Mouse (Mus musculus) layer of hippocampus, postnatal 10 days (tissue): ENCODE results near the gene Rfx4. TPM values are rescaled to one million over a fixed set of nuclear protein-coding genes. Genes with fewer than 3 reads are reported as not detected.

ENCODE experiments used
- DNase-seq, 2 experiments: peaks; one replicate each; pipeline ENCODE4 v3.0.0; 2021; ENCODE audit warnings: low spot score in 2 of 2
- total RNA-seq, 2 experiments: library from RNA; stranded (reverse); gene quantifications; 2 replicates each; pipeline ENCODE4 v1.2.3; 2021

Gene Rfx4
- total RNA-seq, 2 experiments from 2014 or later, result 12.0 to 14.2 TPM

- DNase-seq, result no peak
These were observed 55.5 kb downstream of the Rfx4 start for GRCm38 (mm10) chr10:84811171-84811912.

DNA sequence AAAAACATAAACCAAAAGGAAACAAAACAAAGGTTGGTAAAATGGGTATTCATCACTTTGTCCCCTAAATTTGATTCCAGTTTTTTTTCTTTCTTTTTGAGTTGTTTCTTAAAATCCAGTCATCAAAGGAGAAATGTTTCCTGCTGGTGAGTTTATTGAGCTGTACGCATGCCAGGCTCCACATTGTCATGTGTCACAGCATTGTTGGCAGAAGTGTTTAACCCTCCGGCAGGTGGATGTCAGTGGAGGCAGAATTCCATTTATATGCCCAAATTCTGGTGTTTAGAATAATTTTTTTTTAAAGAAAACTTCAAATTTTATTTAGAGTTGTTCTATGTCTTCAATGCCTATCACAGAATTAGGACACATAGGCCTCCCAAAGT lies 56.0 kb downstream of the Rfx4 start:
- DNase-seq, result no peak

DNA sequence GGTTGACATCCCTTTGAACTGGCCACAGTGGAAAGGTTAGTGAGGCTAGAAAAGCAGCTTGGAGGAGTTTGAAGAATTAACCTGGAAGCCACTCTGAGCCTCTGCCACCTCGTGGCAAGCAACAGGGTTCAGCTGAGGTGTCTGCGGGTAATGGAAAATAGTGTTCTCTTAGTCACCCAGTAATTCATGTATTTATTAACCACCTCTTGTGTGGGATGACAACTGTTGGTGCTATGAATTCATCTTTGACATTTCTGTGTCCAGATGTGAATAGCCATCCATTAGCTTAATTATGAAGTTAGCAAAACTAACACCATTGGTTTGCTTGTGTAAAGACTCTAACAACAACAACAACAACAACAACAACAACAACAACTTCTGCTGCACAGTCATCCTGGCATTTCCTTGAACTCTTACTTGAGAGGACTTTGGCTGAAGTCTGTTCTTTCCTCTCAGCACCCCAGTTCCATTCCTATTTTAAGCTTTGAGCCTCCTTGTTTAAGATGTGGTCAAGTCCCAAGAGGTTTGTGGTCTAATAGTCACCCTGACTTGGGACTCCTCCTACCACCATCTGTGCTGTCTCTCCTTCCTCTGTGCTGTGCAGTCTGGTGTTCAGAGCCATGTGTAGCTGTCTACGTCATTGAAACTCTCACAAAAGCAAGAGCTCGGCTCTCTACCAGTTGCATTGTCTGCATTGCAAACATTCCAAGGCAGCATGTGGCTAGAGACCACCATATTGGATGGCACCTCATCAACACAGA lies 60.0 kb downstream of the Rfx4 start:
- DNase-seq, result no peak

DNA sequence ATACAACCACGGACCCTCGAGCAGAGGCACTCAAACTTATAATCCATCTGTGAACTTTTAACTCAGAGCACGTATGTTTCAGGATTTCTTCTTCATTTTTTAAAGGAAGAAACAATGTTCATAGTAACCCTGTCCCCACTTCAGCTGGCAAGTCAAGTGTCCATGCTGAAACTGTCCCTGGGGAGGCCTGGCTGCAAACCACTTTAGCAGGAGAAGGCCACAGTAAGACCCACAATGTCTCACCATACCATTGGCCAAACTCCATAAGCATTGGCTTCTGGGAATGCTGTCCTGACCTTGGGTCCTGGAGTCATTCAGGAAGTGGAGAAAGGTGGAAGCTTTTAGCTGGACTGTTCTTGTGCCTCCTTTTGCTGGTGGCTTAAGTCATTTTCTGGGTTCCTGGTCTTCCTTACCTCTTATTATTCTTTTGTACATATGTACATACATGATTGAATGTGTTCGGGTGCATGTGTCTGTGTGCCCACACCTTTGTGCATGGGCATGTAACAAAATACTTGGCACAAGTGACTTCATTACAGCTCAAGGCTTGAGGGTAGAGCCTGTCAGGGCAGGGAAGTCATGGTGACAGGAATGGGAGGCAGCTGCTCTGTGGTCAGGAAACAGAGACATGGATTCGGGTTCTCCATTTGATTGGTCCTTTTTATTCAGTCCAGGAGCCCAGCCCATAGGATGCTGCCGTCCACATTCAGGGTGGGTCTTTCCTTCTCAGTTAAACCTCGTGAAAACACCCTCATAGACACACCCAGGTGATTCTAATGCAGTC lies 61.4 kb downstream of the Rfx4 start:
- no peak for DNase-seq

DNA sequence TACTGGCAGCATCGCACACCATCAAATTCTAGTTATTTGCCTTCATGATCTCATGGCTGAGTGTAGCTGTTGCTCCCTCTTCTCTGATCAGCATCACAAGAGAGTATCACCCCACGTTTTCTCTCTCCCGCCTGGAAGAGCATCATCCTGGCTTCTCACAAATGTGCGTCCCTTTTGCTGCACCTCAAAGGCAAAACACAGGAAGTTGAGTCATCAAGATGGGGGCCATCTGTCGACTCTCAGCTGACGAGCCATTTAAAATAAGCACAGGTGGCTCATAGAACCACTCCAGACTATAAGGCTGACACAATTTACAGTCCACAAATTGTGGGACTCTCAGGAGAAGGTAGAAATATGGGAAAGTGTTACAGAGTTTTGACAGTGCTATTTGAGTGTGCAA lies 63.8 kb downstream of the Rfx4 start:
- no peak for DNase-seq

GRCm38 (mm10) chr10:84820230-84820629 lies 64.4 kb downstream of the Rfx4 start:
- DNase-seq, result no peak

- DNase-seq, result no peak
These were observed 66.9 kb downstream of the Rfx4 start for GRCm38 (mm10) chr10:84822741-84823151.

- peak; percentile 25 to 36 for DNase-seq
These were observed 67.8 kb downstream of the Rfx4 start for GRCm38 (mm10) chr10:84823621-84824020.

DNA sequence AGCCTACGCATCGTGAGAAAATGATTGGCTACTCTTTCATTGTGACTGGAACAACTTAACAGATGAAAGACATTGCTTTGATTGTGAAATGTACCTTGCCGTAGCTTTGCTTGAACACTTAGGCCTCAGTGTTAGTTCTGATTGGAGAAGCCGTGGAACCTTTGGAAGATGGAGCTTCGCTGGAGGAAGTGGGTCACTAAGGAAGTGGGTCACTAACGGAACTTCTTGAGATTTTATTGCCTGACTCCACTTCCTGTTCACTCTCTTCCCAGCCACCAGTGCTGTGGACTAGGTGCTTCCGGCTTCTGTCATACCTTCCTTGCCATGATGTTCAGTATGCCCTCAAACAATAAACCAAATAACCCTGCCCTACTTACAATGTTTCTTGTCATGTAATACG lies 73.1 kb downstream of the Rfx4 start:
- no peak for DNase-seq

DNA sequence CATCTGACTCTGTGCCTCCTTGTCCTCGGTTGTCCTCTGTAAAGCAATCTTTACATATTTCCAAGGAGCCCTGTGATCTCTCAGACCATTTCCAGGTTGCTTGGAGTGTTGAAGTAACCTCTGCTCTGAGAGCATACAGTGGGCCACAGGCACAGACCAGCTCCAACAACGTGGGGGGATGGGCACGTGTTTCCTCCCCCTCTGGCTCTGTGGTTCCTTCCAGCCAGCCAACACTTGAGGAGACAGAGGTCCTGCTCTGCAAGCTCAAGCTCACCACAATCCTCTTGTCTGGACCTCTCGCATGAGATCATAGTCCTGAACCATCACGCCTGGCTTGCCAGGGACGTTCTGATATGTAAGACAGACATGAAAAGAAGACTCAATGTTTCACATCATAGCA lies 79.7 kb downstream of the Rfx4 start:
- no peak for DNase-seq

DNA sequence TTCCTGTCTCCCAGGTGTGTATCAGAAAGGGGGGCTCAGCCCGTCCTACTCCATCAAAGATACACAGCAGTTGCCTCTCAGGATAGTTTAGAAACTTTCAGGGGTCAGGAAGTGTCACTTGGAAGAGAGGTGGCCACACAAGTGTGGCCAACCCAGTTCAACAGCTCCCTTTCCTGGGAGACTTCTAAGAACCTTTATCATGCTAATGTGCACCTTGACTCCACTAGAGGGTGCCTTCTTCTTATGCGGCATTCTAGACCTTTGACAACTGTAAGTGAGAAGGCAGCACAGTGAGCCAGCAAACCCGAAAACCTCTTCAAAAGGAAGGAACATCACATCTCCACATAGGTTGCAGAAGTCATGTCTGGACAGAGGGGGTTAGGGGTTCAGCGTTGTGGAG lies 80.2 kb downstream of the Rfx4 start:
- no peak for DNase-seq

DNA sequence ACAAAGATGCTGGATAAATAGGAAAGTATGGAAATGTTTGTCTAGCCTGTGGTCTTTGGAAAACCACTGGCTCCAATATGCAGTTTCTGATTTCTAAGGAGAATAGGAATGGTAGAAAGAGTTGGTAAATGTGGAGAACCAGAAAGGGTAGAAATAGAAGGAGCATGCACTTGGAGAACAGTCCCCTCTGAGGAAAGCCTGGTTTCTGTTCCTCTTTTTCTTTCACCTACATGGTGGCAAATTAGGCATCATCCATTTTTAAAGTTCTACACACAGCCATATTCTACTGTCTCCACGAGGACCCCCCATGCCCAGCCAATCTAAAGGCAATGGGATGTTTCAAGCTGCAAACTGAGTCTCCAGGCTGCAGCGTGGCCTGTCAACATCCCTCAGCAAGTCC lies 81.5 kb downstream of the Rfx4 start:
- DNase-seq, result no peak

GRCm38 (mm10) chr10:84838850-84839473 lies 83.1 kb downstream of the Rfx4 start:
- DNase-seq, result no peak

- DNase-seq, result no peak
These were observed 90.8 kb downstream of the Rfx4 start for GRCm38 (mm10) chr10:84846638-84847037.

DNA sequence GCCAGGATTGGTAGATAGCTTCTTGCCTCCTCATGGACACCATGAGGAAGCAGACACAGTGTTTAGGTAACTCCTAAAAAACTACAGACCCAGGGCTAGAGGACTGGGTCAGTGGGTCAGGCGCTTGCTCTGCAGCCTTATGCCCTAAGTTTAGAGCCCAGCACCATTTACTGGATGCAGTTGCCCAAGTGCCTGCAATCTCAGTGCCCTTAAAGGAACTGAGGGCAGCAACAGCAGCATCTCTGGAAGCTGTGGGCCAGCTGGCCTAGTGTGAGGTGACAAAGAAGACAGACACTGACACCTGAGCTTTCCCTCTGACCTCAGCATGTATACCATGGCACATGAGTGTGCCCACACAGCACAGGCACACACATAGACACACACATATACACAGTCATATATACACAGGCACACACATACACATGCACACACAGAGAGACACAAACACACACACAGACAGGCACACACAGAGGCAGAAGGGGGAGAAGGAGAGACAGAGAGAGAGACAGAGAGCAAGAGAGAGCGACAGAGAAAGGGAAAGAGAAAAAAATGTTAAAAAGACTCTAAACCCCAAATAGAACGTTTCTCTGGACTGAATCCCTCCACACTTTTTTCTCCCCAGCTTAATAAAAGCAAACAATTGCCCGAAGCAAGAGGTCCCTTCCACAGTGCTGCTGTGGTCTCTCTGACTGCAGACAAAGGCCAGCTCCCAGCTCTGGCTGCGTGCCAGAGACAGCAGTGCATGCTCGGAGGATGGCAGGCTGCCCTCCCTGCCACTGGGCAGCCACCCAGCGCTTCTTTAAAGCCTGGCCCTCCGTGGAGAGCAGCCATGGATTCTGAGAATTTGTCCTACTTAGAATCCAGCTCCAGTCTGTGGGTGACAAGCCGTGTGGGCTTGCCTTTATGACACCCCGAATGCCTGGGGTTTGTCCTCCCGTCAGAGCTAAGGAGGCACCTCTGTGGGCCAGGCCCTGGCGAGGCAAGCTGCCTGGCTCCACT lies 96.4 kb downstream of the Rfx4 start:
- DNase-seq, result peak; percentile 81 to 87

- no peak for DNase-seq
These were observed 98.2 kb downstream of the Rfx4 start for GRCm38 (mm10) chr10:84854059-84854458.

GRCm38 (mm10) chr10:84855466-84855865 lies 99.6 kb downstream of the Rfx4 start:
- no peak for DNase-seq

- DNase-seq, result no peak
These were observed 102.5 kb downstream of the Rfx4 start for GRCm38 (mm10) chr10:84858371-84858770.

GRCm38 (mm10) chr10:84858806-84859496 lies 103.1 kb downstream of the Rfx4 start:
- DNase-seq, result no peak
